Mouse (Mus musculus): ENCODE measurements around the gene Sgsh.

Sgsh gene

DNA sequence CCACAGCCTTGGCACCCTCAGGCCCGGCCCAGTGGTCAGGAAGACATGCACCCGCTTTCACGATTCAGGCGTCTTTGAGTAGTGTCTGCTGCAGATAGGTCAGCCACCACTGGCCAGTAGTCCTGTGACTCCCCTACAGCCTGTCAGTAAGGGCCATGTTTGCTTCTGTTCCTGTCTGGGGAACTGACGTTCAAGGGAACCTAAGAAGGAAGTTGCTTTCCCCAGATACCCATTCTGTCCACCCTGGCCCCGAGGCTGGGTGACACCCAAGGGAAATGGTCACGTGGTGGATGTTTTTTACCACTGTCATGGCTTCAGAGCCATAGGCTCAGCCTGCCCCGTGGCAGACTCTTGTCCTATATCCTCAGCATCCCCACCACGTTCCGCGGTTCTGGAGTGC, 22.0 kb upstream of the Sgsh start:
- no peak for DNase-seq (ENCODE audit: low spot score)

DNA sequence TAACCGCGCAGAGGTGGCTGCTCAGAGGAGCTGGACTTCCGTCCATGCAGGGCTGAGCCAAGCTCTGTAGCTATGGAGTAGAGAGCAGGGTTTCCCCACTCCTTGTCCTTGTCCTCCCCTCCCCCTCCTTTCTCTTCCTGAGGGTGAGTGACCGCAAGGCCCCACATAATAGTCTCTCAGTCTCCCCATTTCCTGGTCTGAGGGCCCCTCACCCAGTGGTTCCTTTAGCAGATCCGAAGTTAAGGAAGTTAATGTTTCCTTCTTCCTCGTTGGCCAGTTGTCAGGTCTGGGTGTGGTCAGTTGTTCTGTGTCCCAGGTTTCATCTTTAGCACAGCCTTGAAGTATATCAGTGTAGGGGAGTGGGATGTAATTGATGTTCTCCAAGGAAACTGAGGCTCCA, 20.1 kb upstream of the Sgsh start:
- no peak for DNase-seq (ENCODE audit: low spot score)

DNA sequence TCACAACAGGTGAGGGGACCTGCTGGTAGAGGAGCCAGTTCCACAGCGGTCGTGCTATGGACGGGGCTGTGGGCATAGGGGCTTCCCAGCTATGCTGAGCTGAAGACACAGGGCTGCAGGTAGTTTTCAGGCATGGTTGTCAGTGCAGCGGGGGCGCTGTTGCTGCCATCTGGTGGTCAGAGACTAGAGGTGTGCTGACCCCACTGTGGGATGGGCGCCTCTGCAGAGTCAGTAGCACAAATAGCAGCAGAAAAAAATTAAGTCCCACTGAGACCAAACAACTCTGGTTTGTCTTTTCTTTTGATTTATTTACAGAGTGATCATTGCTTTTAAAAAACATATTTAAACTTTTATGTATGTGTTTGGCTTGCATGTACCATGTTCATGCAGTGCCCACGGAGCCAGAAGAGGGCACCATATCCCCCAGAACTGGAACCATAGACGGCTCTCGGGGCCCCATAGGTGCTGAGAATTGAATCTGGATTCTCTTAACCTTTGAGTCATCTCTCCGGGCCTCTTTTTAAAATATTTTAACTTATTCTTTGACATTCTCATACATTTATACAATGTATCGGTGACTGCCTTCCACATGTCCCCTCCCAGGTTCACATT, 8.3 kb upstream of the Sgsh start:
- DNase-seq (ENCODE audit: low spot score): peak; percentile 92

DNA sequence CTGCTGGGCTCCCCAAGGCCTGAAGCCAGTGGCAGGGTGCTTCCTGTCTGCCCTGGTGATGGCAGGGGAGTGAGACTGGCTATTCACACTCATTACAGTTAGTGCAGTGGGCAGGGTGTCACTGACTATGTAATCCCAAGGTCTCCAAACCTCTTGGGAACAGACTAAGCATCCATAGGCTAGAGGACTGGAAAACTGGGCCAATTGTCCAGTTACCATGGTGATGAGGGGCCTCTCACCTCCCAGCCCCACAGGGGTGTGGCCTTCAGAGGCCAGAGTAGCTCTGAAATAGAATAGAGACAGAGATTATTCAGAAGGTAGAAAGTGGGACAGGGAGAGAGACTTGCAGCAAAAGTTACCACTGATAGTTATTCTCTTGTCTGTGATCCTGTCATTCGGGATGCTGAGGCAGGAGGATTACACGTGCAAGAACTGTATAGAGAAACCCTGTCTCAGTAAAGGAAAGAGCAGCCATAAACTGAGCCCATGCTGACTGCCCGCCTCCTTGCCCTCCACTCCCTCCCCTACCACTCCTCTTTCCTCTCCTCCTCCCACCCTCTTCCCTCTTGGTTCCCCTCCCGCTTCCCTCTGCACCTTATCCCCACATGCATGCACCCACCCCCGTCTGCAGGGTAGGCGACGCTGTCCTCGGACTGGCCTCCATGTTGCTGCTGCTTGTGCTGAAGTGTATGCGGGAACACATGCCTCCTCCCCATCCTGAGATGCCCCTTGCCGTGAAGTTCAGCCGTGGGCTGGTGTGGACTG, 7.6 kb upstream of the Sgsh start:
- peak; percentile 60 for DNase-seq (ENCODE audit: low spot score)

DNA sequence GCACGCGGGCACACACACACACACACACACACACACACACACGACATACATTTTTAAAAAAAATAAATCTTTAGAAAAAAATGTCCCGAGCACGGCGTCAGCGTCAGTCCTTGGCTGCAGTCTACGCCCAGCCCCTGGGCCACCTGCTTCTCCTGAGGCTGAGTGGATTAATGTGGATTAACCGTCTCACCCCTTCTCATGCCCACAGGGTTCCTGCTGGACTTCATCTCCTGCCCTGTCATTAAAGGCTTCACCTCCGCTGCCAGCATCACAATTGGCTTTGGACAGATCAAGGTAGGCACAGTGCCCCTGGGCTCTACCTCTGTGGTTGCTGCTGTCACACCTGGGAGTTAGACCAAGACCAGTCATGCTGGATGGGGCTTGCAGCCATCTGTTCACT, 3.8 kb upstream of the Sgsh start:
- no peak for DNase-seq (ENCODE audit: low spot score)

DNA sequence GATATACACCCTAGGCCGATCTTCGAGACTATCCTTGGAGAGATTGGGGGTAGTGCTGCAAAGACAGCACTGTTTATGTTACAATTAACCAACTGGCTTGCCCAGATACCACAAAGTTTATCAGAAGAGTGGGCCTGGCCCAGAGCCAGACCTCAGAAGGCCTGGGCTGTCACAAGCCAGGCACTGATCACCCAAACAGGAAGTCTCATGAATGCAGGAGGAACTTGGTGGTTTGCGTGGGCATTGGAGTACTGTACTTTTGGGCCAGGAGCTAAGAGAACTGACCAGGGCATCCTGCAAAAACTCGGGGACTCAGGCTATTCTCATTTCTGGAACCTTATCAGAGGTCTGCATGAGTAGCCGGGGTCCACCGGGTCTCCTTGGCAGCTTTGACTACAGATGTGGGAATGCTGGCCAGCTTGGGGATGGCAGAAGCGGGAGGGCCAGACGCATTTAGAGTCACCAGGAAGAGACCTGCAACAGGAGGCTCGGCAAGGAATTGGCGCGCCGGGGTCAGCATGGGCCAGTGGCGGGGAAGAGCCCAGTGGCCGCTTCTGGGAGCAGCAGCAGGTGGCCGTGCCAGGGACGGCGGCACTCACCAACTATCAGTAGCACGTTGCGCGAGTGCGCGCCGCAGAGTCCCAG, 416 bp downstream of the Sgsh start:
- DNase-seq (ENCODE audit: low spot score): no peak

DNA sequence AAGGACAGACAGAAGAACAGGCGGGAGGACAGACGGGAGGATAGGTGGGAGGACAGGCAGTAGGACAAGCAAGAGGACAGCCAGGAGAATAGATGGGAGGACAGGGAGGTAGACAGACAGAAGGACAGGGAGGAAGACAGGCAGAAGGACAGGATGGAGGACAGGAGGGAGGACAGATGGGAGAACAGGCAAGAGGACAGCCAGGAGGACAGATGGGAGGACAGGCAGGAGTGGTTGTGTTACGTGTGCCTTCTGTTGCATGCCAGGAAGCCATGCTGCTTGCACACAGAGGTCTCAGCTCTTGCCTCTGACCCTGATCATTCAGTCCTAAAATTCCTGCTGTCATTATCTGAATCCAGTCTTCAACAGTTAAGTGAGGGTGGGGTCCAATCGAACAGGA, 1.4 kb downstream of the Sgsh start:
- no peak for DNase-seq (ENCODE audit: low spot score)

DNA sequence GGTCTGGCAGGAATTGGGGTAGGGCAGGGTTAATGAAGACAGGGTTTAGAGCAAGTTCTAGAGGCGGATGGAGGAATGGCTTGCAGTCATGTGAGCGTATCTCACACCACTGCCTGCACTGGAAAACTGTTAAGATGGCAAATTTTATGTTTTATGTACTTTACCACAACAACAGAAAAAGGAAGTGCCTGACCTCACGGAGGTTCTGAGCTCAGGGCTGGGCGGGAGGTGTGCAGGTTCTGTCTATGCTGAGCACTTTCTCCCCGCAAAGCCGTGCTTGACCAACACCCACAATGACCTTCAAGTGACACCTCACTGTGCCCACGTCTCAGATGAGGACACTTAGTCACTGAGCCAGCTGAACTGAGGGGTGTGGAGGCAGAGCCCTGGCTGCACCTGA, 3.2 kb downstream of the Sgsh start:
- DNase-seq (ENCODE audit: low spot score): no peak

DNA sequence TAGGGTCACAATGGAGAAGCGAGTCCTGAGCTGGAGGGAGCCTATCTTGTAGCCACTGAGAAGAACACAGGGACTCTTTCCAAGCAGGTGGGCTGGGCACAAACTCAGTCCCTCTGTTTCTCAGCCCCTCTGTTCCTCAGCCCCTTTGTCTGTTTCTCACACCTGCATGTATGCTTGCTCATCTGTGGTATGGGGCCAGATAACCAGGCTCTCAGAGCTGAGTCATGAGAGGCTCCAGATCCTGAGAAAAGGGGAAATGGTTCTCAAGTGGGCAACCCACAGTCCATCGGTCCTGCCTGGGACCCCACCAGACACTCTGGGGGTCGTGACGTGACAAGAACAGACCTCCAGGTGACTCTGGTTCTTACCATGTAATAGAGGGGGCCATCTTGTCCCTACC, 8.2 kb downstream of the Sgsh start:
- DNase-seq (ENCODE audit: low spot score): no peak

DNA sequence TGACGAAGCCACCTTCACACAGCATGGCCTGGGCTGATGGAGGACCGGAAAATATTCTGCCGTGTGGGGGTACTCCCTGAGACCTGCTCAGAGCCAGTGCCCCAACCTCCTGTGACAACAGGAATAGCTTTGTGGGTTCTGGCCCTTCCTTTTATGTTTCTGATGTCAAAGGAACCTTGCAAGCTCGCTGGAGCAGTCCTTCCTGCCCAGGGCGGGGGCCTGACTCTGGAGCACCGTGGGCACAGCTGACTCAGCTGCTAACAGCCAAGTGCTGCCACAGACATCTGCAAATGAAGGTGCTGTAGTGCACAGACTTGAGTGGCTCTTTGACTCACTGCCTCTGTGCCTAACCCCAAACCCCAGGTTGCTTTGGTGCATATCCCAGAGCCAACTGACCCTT, 10.5 kb downstream of the Sgsh start:
- no peak for DNase-seq (ENCODE audit: low spot score)

DNA sequence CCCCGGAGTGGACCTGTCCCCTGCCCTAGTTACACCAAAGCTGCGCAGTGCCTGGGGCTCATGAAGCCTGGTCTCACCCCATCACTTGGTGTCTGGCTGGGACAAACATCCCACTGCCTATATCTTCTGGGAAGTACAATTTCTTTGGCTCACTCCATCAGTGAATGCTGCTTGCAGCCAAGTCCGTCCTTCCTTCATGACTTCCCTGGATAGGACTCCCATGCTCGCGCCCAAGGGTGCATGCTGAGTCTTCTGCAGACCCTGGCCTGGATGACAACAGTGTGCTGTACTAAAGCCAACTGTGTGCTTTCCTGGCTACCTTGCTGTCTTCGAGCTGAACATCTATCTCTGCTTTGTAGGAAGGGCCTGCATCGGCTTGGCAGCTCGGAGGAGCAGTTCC, 11.2 kb downstream of the Sgsh start:
- DNase-seq (ENCODE audit: low spot score): no peak

DNA sequence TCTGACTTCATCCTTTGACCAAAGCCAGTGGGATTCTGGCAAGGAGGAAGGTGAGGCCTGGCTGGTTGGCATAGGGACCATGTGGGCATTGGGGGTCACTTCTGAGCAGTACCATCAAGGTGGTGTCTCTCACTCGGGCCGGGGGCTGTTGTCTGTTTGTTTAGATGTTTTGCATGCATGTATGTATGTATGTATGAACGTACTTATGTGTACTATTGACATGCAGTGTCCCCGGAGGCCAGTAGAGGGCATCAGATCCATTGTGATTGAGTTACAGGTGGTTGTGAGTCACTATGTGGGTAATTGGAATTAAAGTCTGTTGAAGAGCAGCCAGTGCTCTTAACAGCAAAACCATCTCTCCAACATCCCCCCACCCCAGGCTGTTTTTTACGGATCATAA, 15.7 kb downstream of the Sgsh start:
- DNase-seq (ENCODE audit: low spot score): peak; percentile 93

DNA sequence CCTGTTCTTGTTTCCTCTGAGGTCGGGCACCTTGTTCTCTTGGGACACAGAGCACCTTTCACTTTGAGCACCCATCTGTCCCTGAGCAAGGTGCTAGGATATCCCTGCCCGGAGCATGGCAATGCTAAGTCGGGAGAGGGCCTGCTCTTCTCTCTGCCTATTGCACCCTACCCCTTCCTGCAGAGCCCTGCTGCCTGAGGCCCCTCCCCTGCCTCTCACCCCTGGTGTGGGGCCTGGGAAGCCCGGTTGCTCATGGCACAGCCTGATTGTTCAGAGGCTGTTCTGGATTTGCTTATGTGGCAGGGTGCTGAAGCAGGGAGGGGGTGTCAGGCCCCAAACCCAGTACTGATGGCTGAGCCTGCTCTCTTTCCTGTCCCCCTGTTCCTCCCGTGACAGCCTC, 16.2 kb downstream of the Sgsh start:
- DNase-seq (ENCODE audit: low spot score): no peak

DNA sequence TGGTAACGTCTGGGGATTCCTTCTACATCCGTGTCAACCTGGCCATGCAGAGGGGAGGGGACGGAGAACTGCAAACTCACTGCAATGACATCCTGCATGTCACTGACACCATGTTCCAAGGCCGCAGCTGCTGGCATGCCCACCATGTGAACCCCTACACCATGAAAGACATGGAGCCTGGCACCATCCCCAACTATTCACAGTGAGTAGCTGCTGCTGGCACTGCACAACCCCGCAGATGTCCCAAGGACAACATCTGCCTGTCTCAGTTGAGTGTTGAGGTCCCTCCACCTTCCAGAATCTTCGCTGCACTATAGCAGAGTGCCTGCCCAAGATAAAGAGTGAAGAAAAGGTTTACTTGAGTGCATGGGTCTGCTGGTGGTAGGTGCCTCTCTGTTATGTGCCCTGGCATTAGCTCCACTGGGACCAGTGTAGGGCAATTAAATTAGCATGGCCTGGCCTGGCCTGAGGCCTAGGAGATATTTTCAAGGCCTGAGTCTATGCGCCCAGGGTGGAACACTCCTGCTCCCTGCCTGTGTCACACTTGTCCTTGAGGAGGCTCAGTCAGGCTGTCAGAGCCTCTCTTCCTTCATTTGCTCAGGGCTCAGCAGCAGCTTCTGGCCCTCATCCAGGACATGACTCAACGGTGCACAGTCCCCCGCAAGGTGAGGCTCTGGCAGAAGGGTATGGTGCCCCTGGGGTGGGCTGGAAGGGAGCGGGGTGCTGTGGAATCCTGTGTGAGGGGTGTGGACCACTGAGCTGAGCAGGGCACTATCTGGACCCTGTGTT, 16.9 kb downstream of the Sgsh start:
- no peak for DNase-seq (ENCODE audit: low spot score)

DNA sequence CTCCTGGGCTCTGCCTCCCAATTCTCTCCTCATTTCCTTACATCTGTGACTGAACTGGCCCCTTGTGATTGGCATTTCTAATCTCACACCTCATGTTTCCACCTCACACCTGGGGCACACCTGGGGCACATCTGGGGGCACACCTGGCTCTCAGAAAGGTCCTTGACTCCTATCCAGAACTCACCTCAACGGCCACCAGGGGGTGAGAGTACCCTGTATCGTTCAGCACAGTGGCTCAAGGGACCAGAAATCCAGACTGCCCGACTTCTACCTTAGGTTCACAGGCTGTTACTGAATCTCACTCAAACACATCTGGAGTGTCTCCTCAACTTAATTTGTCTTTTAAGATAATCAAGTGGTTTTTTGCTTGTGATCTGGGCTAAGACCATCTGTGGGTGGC, 23.4 kb downstream of the Sgsh start:
- no peak for DNase-seq (ENCODE audit: low spot score)

DNA sequence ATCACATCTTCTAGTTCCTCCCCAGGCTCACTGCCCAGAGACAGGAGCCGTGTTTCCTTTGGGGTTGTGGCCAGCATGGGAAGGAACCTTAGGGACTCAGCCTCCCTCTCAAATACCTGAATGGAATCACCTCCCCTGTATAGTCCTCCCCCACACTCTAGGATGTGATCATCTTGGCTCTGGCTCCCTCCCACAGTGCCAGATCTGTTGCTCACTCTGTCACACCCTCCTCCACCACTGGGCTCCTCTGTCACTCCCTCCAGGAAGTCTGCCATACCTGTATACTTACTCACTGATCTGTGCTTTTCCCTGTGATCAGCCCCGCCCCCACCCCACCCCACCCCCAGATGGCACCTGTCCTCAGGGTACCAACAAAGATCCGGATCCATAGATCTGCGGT, 24.7 kb downstream of the Sgsh start:
- DNase-seq (ENCODE audit: low spot score): no peak

DNA sequence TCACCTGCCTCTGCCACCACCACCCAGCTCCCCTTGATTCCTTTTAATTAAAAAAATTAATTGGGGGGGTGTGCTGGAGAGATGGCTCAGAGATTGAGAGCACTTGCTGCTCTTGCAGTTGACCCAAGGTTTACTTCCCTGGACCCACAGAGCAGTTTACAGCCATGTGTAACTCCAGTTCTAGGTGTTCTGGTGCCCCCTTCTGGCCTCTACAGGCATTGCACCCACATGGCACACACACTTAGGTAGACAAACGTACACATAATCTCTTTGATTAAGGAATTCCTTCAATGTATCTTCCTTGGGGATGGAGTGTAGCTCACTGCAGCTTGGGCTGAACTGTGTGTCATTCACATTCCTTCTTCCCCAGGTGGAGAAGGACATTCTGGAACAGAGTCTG, 30.3 kb downstream of the Sgsh start:
- no peak for DNase-seq (ENCODE audit: low spot score)

DNA sequence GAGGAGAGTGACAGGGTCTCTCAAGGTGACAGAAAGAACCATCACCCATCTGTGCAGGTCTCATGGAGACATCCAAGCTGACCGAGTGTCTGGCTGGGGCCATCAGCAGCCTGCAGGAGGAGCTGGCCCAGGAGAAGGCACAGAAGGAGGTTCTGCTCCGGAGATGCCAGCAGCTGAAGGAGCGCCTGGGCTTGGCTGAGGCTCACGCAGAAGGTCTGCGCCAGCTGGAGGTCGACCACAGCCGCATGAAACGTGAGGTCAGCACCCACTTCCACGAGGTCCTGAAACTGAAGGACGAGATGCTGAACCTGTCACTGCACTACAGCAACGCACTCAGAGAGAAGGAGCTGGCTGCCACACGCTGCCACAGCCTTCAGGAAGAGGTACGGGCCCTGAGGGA, 32.8 kb downstream of the Sgsh start:
- DNase-seq (ENCODE audit: low spot score): no peak

DNA sequence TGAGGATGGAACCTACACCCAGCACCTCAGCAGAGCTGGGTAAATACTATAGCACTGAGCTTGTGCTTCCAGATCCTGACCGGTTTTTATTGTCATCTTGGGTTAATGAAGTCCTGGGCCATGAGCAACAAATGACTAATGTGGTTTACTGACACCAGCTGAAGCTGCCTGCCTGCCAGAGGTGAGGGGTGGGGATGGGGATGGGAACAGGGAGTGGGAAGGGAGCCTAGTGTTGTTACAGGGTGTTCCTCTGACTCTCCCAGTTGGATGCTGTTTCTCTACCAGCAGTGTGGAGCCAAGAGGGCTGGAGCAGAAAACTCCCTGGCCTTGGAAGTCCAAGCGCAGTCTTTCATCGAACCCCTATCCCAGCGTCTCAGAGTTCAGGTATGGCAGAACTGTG, 38.6 kb downstream of the Sgsh start:
- no peak for DNase-seq (ENCODE audit: low spot score)

DNA sequence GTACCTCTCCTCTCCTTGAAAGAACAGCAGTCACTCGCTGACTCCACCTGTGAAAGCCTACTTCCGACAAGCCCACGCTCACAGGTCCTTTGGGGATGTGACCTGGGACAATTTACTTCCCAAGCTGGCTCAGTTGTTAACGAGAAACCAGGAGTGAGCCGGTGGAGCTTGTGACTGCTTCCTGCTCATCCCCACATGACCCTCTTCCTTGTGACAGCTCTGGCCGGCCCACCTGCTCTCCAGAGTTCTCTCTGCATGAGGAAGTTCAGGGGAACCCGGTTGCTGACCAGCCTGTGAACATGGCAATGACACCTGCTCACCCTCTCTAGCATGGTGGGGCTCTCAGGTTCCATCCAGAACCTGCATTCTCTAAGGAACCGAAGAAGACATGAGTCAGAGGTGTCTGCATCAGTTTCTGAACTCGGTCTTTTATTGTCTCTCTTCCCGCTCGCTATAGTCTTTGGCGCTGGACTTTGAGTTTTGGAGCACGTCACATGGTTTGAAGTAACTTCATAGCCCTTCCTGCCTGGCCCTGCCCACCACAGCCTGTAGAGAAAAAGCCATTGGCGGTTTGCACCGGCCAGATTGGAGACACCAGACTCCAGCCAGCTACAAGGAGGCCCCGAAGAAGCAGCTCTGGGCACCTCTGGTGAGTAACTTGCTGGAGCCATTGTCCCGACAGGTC, 40.9 kb downstream of the Sgsh start:
- DNase-seq (ENCODE audit: low spot score): no peak

DNA sequence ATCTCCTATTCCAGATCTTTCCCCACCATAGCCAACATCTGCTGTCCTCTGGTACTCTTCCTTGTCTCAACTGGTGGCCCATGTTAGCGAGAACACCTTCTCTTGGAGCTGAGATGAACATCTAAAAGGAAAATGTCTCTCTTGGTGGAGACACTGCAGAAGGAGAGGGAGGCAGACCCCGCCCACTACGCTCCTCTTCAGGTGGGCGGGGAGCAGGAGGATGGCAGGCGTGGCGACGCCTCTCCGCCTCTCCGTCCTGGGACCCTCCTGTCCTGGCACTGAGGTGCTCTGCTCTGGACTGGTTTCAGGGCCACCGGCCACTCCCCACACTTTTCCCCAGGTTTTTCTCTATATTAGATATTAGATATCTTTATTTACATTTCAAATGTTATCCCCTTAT, 44.7 kb downstream of the Sgsh start:
- no peak for DNase-seq (ENCODE audit: low spot score)

DNA sequence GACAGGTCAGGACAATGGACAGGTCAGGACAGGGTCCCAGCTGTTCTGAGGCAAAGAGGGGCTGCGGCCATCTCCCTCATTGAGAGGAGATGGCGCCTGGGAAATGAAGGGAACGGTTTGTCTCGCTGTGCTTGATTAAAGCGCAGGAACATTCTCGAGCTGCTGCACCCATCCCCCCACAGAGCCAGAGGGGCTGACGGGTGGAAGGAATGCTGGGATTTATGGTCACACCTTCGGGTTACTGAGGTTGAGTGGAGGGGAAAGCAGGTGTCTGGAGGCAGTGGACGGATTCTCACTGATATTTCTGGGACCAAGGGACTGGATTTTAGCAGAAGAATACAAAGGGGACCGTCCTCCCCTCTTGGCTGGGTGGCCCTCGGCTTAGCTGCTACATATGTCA, 47.4 kb downstream of the Sgsh start:
- peak; percentile 27 for DNase-seq (ENCODE audit: low spot score)

DNA sequence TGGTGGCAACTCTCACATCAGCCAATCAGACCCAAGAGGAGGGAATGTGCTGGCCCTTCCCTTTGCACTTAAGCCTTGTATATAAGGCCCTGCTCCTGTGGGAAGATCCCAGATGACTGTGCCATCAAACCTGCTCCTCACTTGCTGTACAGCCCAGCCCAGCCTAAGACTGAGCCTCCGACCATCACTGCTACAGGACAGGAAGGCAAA, 47.8 kb downstream of the Sgsh start, which contains the start of gene Card14:
Gene Card14 (plus strand): TSS at position 111 of the 210 bp plus-strand sequence.
- DNase-seq (ENCODE audit: low spot score): no peak
